Mouse (Mus musculus) heart, adult 2 months (tissue): Measurements from ENCODE around the gene Slc4a5.

ENCODE experiments used
- CTCF ChIP-seq: fragments of 200-600 bp; IDR thresholded peaks from 2 replicates; pipeline ENCODE4 v1.8.1; 2022; ENCODE audit warnings: antibody characterized with exemption, mild to moderate bottlenecking, moderate library complexity
- POLR2A ChIP-seq: fragments of 200-500 bp; IDR thresholded peaks from 2 replicates; pipeline ENCODE4 v1.6.1; 2011; ENCODE audit warnings: mild to moderate bottlenecking, low read depth, low read length, control low read depth; ENCODE audit not compliant: insufficient read depth

- TF ChIP-seq CTCF = no peak
- no peak for TF ChIP-seq POLR2A
These were observed at the start of gene Slc4a5 for GRCm38 (mm10) chr6:83219814-83220213.
